Mouse (Mus musculus) limb, embryonic 11.5 days (tissue): ENCODE data around the gene Fgfr2. TPM values are rescaled to one million over a fixed set of nuclear protein-coding genes. Genes with fewer than 3 reads are reported as not detected.

Source experiments
- ATAC-seq: fragments of 200-750 bp; cut with Nextera tagmentation; 2 replicates; pipeline ENCODE4 v1.8.0; 2017; ENCODE audit warnings: low read depth; ENCODE audit not compliant: insufficient number of reproducible peaks, low FRiP score, low TSS enrichment
- DNase-seq: peaks from one replicate; pipeline ENCODE4 v3.0.0-alpha.2; 2015; ENCODE audit warnings: low spot score
- H3K27ac ChIP-seq: fragments of 300-500 bp; sonication (generic); replicated peaks from 2 replicates; pipeline ENCODE4 v1.5.1; 2014; ENCODE audit warnings: low read depth, mild to moderate bottlenecking, low read length
- H3K27me3 ChIP-seq: fragments of 300-500 bp; sonication (generic); 2 replicates; pipeline ENCODE4 v1.6.1; 2014; ENCODE audit warnings: mild to moderate bottlenecking, low read length, mixed read lengths; ENCODE audit not compliant: control insufficient read depth, insufficient read depth
- H3K36me3 ChIP-seq: fragments of 300-500 bp; sonication (generic); 2 replicates; pipeline ENCODE4 v1.6.1; 2014; ENCODE audit warnings: mild to moderate bottlenecking, low read length, moderate library complexity, mixed read lengths; ENCODE audit not compliant: control insufficient read depth, insufficient read depth
- H3K4me1 ChIP-seq: fragments of 300-500 bp; sonication (generic); 2 replicates; pipeline ENCODE4 v1.6.1; 2014; ENCODE audit warnings: low read length, mixed read lengths; ENCODE audit not compliant: control insufficient read depth, insufficient read depth
- H3K4me2 ChIP-seq: fragments of 300-500 bp; sonication (generic); 2 replicates; pipeline ENCODE4 v1.6.1; 2014; ENCODE audit warnings: low read depth, mild to moderate bottlenecking, moderate library complexity; ENCODE audit not compliant: severe bottlenecking
- H3K4me3 ChIP-seq: fragments of 300-500 bp; sonication (generic); 2 replicates; pipeline ENCODE4 v1.5.1; 2014; ENCODE audit warnings: low read depth, low read length
- H3K9ac ChIP-seq: fragments of 300-500 bp; sonication (generic); 2 replicates; pipeline ENCODE4 v1.6.1; 2014; ENCODE audit warnings: mild to moderate bottlenecking, low read length
- H3K9me3 ChIP-seq: fragments of 300-500 bp; sonication (generic); 2 replicates; pipeline ENCODE4 v1.6.1; 2016; ENCODE audit warnings: low read length; ENCODE audit not compliant: control insufficient read depth
- WGBS: fragments of 180-500 bp; shearing (Covaris S2); extraction: QIAGEN DNeasy Blood & Tissue Kit; methylation state at CpG from one replicate; pipeline ENCODE4 v1.1.7; 2014; 5-methylcytosine and 5-hydroxymethylcytosine counted together
- polyA plus RNA-seq: library from polyadenylated mRNA; unstranded; fragments of >200 nt; fragmentation: Nextera tagmentation; extraction: Ambion mirVana; gene quantifications from 2 replicates; pipeline ENCODE4 v1.2.1, GENCODE M21; 2014

Gene Fgfr2
- polyA plus RNA-seq, 1 experiment from 2014 or later: 60.1 TPM

DNA sequence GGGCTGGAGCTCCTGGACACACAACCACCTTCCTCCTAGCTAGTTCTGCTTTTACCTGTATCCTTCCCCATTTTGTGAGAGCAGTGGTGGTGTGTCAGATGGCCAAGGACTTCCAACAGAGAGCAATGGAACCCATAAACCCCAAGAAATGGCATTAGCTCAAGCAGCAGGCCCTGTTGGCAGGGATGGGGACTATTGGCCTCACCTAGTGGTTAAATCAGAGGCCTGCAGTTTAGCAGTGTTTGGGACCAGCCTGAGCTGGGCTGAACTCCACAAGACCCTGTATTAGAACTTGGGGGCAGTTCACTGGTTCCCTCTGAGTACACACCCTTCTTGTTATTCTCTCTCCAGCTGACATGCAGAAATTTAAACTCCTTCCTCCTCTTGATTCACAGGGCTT is 1262.0 kb downstream of the Fgfr2 start:
- Histone ChIP-seq H3K4me2 (no peak overlapping the region), H3K27me3 (no peaks in the 10 kb centered on the region)

DNA sequence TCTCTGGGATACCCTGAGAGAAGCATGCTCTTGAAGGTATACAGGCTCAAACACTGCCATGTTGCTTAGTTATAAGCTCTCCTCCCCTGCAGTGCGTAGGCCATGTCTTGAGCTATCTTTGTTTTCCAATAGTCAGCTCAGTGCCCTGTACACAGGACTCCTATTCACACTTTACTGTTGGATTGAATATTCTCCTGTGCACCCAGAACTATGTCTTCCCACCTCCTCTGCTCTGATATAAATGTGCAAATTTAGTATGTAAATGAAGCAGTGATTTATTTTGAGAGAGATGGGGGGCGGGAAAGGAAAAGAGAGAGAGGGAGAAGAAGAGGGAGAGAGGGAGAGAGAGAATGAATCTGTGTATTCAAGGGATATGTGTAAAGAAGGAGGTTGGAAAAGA is 1267.5 kb downstream of the Fgfr2 start:
- no peak overlapping the region for H3K27ac ChIP-seq
- H3K4me1 ChIP-seq: no peaks in the 10 kb centered on the region
- H3K9ac ChIP-seq: no peak overlapping the region
- H3K4me2 ChIP-seq: no peak overlapping the region
- ATAC-seq (no peak), DNase-seq (no peak)
- 89% methylated on average over 2 of the region's 2 CpGs for WGBS
- H3K36me3 ChIP-seq: no peaks in the 10 kb centered on the region
- H3K27me3 ChIP-seq: no peaks in the 10 kb centered on the region
- no peaks in the 10 kb centered on the region for H3K9me3 ChIP-seq
- H3K4me3 ChIP-seq: no peak overlapping the region

More for the DNA sequence above, 1262.0 kb downstream of the Fgfr2 start:
- Histone ChIP-seq H3K9me3 (no peaks in the 10 kb centered on the region), H3K4me3 (no peak overlapping the region), H3K27ac (no peak overlapping the region), H3K4me1 (no peaks in the 10 kb centered on the region), H3K9ac (no peak overlapping the region), H3K36me3 (no peaks in the 10 kb centered on the region)
- no peak for ATAC-seq
- no peak for DNase-seq

DNA sequence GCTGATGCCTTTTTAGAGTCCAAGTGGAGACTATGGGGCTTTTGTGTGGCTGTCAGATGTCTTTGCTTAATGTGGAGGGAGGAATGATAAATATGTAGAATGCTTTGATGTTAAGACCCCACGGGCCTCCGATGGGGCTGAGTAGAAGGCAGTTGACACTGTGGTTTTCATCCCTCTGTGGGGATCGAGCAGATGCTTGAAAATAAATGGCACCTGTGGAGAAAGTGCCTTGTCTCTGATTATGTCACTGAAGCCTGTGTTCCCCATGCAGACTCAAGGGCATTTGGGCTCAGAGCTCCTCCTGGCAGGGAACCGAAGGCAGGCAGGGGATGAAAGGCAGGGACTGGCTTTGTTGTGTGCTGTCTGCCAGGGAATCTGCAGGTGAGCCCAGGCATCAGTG is 1272.6 kb downstream of the Fgfr2 start:
- H3K9ac ChIP-seq: no peak overlapping the region
- DNase-seq (no peak), ATAC-seq (no peak)
- no peaks in the 10 kb centered on the region for H3K9me3 ChIP-seq
- 24% methylated on average over 4 of the region's 4 CpGs for WGBS
- no peak overlapping the region for H3K27ac ChIP-seq
- H3K4me1 ChIP-seq: 0 out of 2 replicates have a peak, but pooled peaks cover 2% of the 10 kb centered on the region
- H3K4me3 ChIP-seq: no peak overlapping the region
- H3K27me3 ChIP-seq: no peaks in the 10 kb centered on the region
- no peaks in the 10 kb centered on the region for H3K36me3 ChIP-seq
- H3K4me2 ChIP-seq: no peak overlapping the region

DNA sequence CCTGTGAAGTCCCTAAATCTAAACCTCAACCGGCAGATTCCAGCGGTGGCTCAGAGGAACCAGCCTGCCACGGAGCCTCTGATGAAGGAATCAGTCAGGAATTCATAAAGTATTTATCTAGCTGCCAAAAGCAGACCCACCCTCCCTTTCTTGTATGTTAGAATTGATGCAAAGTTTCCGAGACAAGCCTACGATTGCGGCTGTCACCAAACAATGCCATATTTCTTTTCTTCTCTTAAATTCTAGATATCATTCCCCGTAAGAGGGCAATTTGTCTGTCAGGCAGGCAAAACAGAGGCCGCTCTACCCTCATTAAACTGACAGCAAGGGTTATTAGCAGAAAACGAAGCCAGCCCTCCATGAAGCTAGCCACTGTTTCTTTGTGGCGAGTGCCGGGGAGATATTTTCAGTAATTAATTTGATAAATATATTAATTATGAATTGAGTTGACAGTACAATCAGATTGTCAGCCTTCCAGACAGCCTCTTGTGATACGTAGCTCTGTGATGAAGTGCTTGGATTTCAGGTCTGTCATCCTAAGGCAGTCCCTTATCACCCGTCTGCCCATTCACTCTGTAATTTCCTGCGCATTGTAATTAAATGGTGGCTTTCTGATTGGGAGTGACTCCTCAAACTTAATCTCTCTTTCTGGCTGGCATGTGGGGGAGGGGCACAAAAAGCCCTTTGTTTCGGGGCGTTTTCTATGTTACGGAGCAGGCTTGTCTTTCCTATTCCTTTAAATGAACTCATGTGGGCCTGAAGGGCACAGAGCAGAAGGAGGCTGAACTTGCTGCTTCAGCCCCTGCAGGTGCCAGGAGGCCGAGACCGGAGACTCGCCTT is 1276.9 kb downstream of the Fgfr2 start:
- H3K27ac ChIP-seq: no peak overlapping the region
- H3K36me3 ChIP-seq: no peaks in the 10 kb centered on the region
- DNase-seq: peak; percentile 36
- 39% methylated on average over 20 of the region's 20 CpGs for WGBS
- H3K4me2 ChIP-seq: no peak overlapping the region
- no peaks in the 10 kb centered on the region for H3K9me3 ChIP-seq
- H3K4me1 ChIP-seq: 0 out of 2 replicates have a peak, but pooled peaks cover 2% of the 10 kb centered on the region
- no peak overlapping the region for H3K4me3 ChIP-seq
- no peak overlapping the region for H3K9ac ChIP-seq
- no peaks in the 10 kb centered on the region for H3K27me3 ChIP-seq
- ATAC-seq: no peak

DNA sequence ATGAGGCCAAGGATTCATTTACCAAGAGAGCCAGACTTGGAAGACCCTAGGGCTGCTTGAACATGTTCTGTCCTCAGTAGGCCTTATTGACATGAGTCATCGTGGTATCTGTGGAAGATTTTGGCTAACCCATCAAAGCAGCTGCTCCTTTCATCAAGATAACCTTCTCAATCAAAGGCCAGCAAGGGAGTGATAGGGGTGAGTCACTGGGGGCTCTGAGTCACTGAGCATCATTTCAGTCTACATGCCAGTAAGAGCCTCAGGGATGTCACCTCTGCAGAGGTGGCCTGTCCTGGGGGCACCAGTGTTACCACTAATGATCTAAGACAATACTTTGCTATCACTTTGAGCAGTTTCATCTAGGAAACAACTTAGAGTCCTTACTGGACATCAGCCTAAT is 1292.9 kb downstream of the Fgfr2 start:
- no peaks in the 10 kb centered on the region for H3K9me3 ChIP-seq
- ATAC-seq (no peak), DNase-seq (no peak)
- H3K9ac ChIP-seq: no peak overlapping the region
- WGBS: 76% methylated on average over 1 of the region's 1 CpGs
- no peaks in the 10 kb centered on the region for H3K27me3 ChIP-seq
- no peak overlapping the region for H3K27ac ChIP-seq
- H3K4me1 ChIP-seq: no peaks in the 10 kb centered on the region
- H3K36me3 ChIP-seq: no peaks in the 10 kb centered on the region
- H3K4me2 ChIP-seq: no peak overlapping the region
- H3K4me3 ChIP-seq: no peak overlapping the region

DNA sequence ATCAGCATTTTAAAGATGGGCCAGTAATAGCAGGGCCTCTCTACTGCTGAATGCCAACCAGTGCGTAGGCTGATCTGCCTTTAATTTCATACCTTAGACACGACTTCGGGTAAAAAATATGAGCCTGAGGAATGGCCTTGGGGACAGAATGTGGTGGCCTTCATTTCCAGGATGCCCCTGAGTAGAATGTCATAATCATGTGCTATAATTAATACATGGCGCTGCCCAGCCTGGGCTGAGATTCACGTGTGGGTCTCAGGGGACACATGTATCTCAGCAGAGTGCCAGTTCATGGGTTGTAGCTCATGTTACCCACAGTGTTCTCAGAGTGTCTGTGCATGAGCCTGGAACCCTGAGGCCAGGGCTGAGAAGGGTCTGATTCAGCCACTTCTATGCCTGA is 1296.3 kb downstream of the Fgfr2 start:
- Histone ChIP-seq H3K4me3 (no peak overlapping the region), H3K36me3 (no peaks in the 10 kb centered on the region), H3K27ac (no peak overlapping the region), H3K27me3 (no peaks in the 10 kb centered on the region), H3K9me3 (no peaks in the 10 kb centered on the region), H3K4me2 (no peak overlapping the region), H3K9ac (no peak overlapping the region), H3K4me1 (no peaks in the 10 kb centered on the region)
- ATAC-seq: no peak
- WGBS: 84% methylated on average over 5 of the region's 5 CpGs
- DNase-seq: no peak

DNA sequence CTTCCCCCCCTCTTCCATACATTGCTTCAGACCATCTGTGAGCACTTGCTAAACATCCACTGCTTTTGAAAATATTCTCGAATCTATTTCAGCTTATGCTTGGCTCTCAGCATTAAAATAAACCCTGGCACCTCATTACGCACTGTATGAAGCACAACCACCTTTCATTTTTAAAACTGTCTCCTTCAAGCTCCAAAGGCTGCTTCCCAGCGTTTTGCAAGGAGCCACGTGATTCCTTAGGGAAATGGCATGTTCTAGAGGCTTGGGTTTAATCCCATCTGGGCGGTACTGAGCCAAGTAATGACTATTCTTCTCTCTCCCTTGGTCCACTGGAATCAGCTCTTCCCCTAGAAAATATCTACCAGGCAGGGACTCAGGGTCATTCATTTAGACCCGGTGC is 1305.2 kb downstream of the Fgfr2 start:
- Histone ChIP-seq H3K9ac (no peak overlapping the region), H3K4me2 (no peak overlapping the region), H3K4me3 (no peak overlapping the region), H3K27ac (no peak overlapping the region), H3K27me3 (no peaks in the 10 kb centered on the region), H3K4me1 (no peaks in the 10 kb centered on the region; the same call in 1 of the 2 replicates), H3K36me3 (no peaks in the 10 kb centered on the region), H3K9me3 (no peaks in the 10 kb centered on the region)
- 85% methylated on average over 6 of the region's 6 CpGs for WGBS
- no peak for ATAC-seq
- DNase-seq: no peak

DNA sequence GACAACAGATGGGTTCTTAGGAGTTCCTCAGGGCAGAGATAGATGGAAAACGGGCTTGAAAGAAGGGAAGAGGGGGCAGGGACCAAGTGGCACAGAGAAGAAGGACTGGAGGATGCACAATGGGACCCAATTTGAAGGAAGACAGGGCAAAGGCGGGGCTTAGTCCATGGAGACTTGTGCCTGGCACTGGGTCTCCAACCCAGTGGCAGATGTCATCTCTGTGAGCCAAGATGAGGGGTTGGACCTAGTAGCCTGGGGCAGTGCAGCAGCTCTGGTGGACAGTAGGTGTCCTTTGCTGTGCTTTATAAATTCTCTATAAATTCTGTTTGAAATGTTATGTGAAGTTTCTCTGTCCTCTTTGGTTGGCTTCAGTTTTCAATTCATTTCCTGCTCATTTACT is 1306.5 kb downstream of the Fgfr2 start:
- Histone ChIP-seq H3K9ac (no peak overlapping the region), H3K27ac (no peak overlapping the region), H3K36me3 (no peaks in the 10 kb centered on the region), H3K4me3 (no peak overlapping the region), H3K9me3 (no peaks in the 10 kb centered on the region), H3K4me1 (no peaks in the 10 kb centered on the region; the same call in 1 of the 2 replicates), H3K4me2 (no peak overlapping the region), H3K27me3 (no peaks in the 10 kb centered on the region)
- ATAC-seq (no peak), DNase-seq (no peak)
- 78% methylated on average over 2 of the region's 2 CpGs for WGBS

DNA sequence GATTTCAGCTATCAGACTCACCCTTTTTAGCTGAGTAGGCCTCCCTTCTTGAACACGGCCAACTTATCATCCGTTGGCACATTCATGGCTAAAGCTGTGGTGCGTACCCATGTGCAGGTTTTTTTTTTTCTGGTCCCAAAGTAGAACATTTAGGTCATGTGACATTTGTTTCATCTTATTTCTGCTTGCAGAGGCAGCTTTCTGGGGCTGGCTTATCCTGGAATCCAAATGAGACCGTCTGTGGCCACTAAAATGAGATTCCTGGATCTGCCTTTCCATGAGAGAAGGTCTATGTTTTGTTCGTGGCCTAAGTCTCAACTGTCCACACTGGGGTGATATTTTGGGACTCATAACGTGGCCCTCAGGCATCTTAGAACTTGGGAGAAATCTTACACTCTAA is 1311.0 kb downstream of the Fgfr2 start:
- Histone ChIP-seq H3K4me2 (no peak overlapping the region), H3K4me1 (peaks cover 4% of the 10 kb centered on the region), H3K4me3 (no peak overlapping the region), H3K9ac (no peak overlapping the region), H3K27me3 (no peaks in the 10 kb centered on the region), H3K9me3 (no peaks in the 10 kb centered on the region), H3K36me3 (no peaks in the 10 kb centered on the region), H3K27ac (no peak overlapping the region)
- ATAC-seq (no peak), DNase-seq (no peak)
- WGBS: 84% methylated on average over 6 of the region's 6 CpGs
